Mouse (Mus musculus) embryo, embryonic 11 days (tissue): ENCODE measurements around the gene Nxpe4.
"Not testable (repeated sequence)": the region's sequence is repeated elsewhere in the genome, so short reads cannot be mapped to it uniquely, and the experiment has no call there.

ENCODE experiments used
- DNase-seq: peaks from one replicate; pipeline ENCODE4 v3.0.0-alpha.2; 2015

Gene Nxpe4

GRCm38 (mm10) chr9:48417366-48417765 lies 255.5 kb downstream of the Nxpe4 start:
- not testable (repeated sequence) for DNase-seq

DNA sequence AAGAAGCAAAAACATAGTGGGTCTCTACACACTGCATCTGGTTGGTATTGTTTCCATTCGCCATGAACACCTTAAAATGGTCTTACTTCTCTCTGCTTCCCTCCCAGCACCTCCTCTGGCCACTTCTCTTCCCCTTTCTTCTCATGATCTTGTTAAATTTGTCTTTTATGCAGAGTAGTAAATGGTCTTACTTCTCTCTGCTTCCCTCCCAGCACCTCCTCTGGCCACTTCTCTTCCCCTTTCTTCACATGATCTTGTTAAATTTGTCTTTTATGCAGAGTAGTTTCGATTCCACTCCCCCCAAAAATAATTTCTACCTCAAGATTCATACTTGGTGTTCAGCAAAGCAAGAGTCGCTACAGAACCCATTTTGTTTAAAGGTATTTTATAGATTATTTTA lies 256.2 kb downstream of the Nxpe4 start:
- no peak for DNase-seq

DNA sequence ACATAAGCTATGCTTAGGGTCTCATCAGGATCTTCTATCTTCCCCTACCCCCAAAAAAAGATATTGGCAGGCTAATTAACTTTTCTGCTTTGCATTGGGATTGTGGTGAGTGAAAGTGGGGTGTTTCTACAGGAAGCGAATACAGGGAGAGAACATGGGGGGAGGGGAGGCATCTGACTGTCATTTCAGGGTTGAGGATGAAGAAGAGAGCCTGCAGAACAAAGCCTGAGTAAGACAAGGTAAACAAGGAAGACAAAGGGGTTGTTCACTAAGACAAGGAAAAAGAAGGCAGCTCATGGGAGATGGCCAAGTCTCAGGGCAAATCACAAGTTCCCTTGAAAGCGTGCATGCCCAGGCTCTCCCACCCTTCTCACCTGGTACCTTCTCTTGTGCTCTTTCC lies 256.6 kb downstream of the Nxpe4 start:
- no peak for DNase-seq

- no peak for DNase-seq
Observed at GRCm38 (mm10) chr9:48418829-48419228, 257.0 kb downstream of the Nxpe4 start.

DNA sequence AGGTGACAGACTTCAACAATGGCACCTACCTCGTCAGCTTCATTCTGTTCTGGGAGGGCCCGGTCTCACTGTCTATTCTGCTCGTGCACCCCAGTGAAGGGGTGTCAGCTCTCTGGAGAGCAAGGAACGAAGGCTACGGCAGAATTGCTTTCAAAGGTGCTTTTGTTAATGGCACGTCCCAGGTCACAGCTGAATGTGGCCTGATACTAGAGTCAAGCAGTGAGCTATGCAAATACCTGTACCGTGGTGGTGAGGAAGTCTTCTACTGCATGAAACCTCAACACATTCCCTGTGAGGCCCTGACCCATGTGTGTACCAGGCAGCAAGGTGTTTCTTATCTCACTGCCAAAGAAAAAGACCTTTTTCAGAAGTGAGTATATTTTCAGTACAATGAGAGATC lies 258.6 kb downstream of the Nxpe4 start:
- DNase-seq = no peak

GRCm38 (mm10) chr9:48421029-48421428 lies 259.2 kb downstream of the Nxpe4 start:
- no peak for DNase-seq

DNA sequence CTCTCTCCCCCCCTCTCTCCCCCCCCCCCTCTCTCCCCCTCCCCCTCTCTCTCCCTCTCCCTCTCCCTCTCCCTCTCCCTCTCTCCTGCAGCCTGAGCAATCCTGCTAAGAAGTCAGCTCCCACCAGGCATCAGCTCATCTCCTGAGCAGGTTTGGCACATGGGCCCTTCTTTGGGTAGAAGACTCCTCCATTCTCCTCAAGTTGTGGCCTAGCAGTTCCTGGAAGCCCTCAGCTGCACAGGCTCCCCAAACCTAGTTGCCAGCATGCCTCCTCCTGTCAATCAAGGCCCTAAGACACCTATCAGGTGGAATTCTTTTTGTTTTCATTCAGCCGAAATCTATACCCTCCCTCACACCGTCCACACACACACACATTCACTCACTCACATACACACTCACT lies 259.7 kb downstream of the Nxpe4 start:
- no peak for DNase-seq

DNA sequence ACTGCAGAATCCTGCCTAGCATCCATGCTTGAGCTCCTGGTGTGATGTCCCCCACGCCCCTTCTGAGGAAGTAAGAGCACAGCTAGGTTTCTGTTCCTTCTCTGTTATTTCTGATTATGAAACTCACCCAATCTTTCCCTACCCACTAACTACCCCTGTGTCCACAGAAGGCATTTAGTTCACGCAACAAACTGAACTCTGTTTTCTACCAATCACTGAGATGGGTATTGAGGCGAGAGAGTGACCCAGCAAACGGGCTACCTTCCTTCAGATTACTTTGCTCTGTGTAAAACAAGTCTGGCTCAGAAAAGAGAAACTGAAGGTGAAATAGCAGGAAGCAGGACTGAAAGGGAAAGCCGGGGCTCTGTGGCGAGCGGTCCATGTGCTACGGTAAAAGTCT lies 260.6 kb downstream of the Nxpe4 start:
- DNase-seq = no peak

DNA sequence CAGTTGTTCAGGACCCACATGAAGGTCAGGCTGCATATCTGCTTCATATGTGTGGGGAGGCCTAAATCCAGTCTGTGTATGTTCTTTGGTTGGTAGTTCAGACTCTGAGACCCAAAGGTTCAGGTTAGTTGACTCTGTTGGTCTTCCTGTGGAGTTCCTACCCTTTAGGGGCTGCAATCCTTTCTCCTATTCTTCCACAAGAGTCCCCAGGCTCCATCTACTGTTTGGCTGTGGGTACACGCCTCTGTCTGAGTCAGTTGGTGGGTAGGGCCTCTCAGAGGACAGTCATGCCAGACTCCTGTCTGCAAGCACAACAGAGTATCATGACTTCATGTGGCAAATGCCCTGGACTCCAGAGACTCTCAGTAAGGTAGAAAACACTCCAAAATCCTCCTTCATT lies 261.4 kb downstream of the Nxpe4 start:
- no peak for DNase-seq

- no peak for DNase-seq
Observed at GRCm38 (mm10) chr9:48427176-48427575, 265.4 kb downstream of the Nxpe4 start.

DNA sequence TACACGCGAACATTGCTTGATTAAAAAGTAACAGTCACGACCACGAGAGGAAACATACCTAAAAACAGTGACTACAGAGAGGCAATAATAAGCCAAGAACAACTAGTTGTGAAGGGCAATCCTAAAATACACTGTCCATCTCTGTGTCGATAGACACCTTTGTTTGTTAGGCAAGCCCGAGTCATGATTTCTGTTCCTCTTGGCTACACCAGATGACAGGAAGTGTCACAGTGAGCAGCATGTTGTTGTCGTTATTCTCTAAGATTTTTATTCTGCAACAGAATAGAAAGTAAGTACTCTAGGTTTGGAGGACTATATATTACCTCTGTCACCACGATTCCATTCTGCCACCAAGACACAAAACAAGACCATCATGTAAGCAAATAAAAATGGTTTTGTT lies 270.6 kb downstream of the Nxpe4 start:
- no peak for DNase-seq

- no peak for DNase-seq
Observed at GRCm38 (mm10) chr9:48443873-48444272, 282.1 kb downstream of the Nxpe4 start.

GRCm38 (mm10) chr9:48444821-48445220 lies 283.0 kb downstream of the Nxpe4 start:
- DNase-seq = no peak

DNA sequence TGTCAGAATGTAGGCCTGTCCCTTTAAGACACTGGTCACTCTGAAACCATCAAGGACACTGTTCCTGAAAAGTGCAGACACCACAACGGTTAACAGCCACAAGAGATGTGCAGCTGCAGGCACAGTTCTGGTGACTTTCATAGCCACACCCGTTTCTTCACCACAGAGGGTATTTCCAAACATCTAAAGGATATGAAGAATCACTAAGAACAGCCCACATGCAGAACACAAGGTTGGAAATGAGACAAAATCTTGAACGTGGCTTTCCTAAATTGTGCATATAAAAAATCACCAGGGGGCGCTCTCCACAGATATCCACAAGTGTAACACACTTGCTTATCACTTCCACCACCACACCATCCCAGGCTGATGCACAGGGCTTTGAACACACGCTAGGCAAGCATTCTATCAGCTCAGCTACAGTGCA lies 286.0 kb downstream of the Nxpe4 start:
- DNase-seq = peak; percentile 61
